Mouse (Mus musculus): ENCODE results near the gene Cep57l1. TPM values are rescaled to one million over a fixed set of nuclear protein-coding genes. Genes with fewer than 3 reads are reported as not detected.
A peak's percentile ranks its signal among the peaks of the same experiment; 100 is the strongest.

The Cep57l1 gene
- total RNA-seq (2014; rRNA removed) (9.0 and 13.7 TPM in 2 replicates), polyA plus RNA-seq (2015; fragmentation: Nextera tagmentation; extraction: Ambion mirVana) (8.1 and 8.4 TPM in 2 replicates)

DNA sequence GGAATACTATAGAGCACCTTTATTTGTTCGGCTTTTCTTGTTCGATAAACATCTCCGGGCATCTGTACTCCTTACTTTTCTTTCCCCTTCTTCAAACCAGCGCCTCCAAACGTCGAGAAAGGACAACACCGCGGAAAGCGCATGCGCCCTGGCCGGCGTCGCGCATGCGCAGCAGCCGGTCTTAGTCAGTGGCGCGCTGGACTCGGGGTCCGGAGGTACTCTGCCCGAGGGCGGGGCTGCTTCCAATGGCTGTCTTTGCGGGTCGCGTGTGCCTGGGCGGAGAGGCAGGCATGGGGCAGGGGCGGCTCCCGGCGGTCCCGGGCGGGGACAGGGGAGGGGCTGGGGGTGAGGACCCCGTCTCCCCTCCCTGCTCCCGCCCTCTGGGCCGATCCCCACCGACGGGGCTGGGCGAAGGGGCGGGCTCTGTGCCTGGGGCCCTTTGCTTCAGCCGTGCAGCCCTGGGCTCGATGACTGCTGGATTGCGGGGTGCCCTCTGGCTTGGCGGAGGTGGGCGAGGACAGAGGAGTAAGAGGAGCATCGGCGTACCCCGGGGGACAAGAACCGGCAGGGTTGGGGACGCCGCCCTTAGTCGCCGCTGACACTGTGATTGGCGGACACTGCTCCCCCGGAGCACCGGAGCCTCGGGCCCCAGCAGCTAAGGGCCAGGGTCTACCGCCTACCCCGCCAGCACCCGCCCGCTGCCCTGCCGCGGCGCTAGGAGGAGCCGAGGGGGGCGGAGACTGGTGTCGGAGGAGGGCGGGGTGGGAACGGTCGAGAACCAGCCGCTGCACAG lies at the start of gene Cep57l1, which contains the start of gene Sesn1:
Gene Cep57l1, minus strand, starts transcription at position 101 of the 793 bp plus-strand sequence.
Gene Sesn1, plus strand, starts transcription at position 165 of the 793 bp plus-strand sequence.
- peak within 1 kb of the TSS; percentile 71 for H3K4me2 ChIP-seq (ENCODE audit: low read depth, low read length, poor library complexity, severe bottlenecking)
- DNase-seq (ENCODE audit: low spot score) (peak; percentile 95), ATAC-seq (ENCODE audit: low FRiP score) (peak; percentile 95)
- H3K27ac ChIP-seq (ENCODE audit: low read depth, low read length) = peak within 1 kb of the TSS; percentile 93
- peak; percentile 47 for TF ChIP-seq CTCF (IDR thresholded peaks at IDR 0.05)
- H3K9ac ChIP-seq (replicated peaks; ENCODE audit: low read length, poor library complexity, severe bottlenecking) = peak within 1 kb of the TSS; percentile 81
- WGBS = under 1% methylated on average over 60 of the region's 69 CpGs
- H3K9me3 ChIP-seq (ENCODE audit: low read length) = no peaks in the 10 kb centered on the region
- no peaks in the 10 kb centered on the region for H3K36me3 ChIP-seq (ENCODE audit: insufficient read depth, low read length)
- H3K4me3 ChIP-seq (ENCODE audit: low read depth, low read length) = peak within 1 kb of the TSS; percentile 93
- no peaks in the 10 kb centered on the region for H3K27me3 ChIP-seq (ENCODE audit: insufficient read depth, low read length)
- H3K4me1 ChIP-seq (ENCODE audit: insufficient read depth, low read length) = peaks cover 18% of the 10 kb centered on the region

DNA sequence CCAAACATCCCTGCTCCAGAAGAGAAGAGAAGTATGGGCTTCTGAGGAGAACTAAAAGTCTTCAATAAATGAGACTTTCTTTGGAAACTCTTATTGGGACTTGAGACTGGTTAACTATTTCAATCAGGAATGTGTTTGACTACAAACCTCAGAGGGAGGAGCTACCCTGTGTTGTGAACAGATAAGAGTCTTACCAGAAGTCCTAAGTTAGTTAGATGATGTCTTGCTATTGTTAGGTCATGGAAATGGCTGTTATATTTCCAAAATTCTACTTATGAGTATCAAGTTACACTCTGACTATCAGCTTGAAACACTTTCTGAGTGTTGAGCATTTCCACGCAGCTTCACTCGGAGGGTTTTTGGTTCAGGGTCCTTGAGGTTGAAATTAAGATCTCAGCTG lies 39.0 kb upstream of the Cep57l1 start:
- H3K4me3 ChIP-seq (ENCODE audit: low read depth, low read length) = no peak overlapping the region
- no peak for ATAC-seq (ENCODE audit: low FRiP score)
- H3K4me2 ChIP-seq (ENCODE audit: low read depth, low read length, poor library complexity, severe bottlenecking) = no peak overlapping the region
- TF ChIP-seq CTCF (IDR thresholded peaks at IDR 0.05) = no peak
- no peak overlapping the region for H3K27ac ChIP-seq (ENCODE audit: low read depth, low read length)
- no peaks in the 10 kb centered on the region for H3K27me3 ChIP-seq (ENCODE audit: insufficient read depth, low read length)
- H3K9me3 ChIP-seq (ENCODE audit: low read length) = no peaks in the 10 kb centered on the region
- DNase-seq (ENCODE audit: low spot score) = no peak
- 84% methylated on average over 2 of the region's 2 CpGs for WGBS
- no peak overlapping the region for H3K9ac ChIP-seq (replicated peaks; ENCODE audit: low read length, poor library complexity, severe bottlenecking)
- H3K4me1 ChIP-seq (ENCODE audit: insufficient read depth, low read length) = no peaks in the 10 kb centered on the region
- no peaks in the 10 kb centered on the region for H3K36me3 ChIP-seq (ENCODE audit: insufficient read depth, low read length)

DNA sequence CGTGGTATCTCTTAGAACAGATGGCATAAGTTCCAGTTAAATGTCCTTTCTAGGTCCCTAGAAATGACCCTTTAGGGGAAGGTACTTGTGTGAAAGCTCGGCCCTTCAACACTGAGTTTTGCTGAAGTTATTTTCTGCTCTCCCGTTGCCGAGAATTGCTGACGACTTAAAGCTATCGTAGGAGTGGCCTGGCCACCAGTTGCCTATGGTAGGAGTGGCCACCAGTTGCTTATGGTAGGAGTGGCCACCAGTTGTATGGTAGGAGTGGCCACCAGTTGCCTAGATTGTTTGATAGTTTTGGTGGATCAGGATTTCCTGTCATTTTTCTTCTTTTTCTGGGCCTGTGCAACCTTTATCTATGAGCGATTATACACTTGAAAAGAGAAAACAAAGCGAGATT lies 38.1 kb upstream of the Cep57l1 start:
- ATAC-seq (ENCODE audit: low FRiP score) (no peak), DNase-seq (ENCODE audit: low spot score) (no peak)
- Histone ChIP-seq H3K36me3 (ENCODE audit: insufficient read depth, low read length) (no peaks in the 10 kb centered on the region), H3K27ac (ENCODE audit: low read depth, low read length) (no peak overlapping the region), H3K4me2 (ENCODE audit: low read depth, low read length, poor library complexity, severe bottlenecking) (no peak overlapping the region), H3K4me3 (ENCODE audit: low read depth, low read length) (no peak overlapping the region), H3K27me3 (ENCODE audit: insufficient read depth, low read length) (no peaks in the 10 kb centered on the region), H3K9ac (replicated peaks; ENCODE audit: low read length, poor library complexity, severe bottlenecking) (no peak overlapping the region), H3K4me1 (ENCODE audit: insufficient read depth, low read length) (no peaks in the 10 kb centered on the region), H3K9me3 (ENCODE audit: low read length) (no peaks in the 10 kb centered on the region)
- WGBS = 96% methylated on average over 8 of the region's 8 CpGs
- TF ChIP-seq CTCF (IDR thresholded peaks at IDR 0.05) = no peak

DNA sequence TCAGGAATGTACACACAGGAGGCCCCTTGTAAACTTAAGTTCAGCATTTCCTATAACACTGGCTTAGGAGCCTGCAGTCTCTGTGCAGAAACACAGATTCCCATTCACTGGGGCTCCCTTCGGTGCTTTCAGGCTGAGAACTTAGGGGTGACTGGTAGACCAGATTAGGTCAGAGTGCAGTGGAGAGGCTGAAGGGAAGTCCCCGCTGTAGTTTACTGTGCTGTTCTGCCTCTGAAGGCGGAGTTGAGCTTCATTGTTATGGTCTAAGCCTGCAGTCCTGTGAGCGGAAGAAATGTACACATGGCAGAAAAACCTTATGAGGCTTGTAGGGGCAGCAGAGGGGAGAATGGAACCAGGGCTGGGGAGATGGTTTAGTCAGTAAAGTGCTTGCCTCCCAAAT lies 29.2 kb upstream of the Cep57l1 start:
- Histone ChIP-seq H3K4me3 (ENCODE audit: low read depth, low read length) (no peak overlapping the region), H3K9ac (replicated peaks; ENCODE audit: low read length, poor library complexity, severe bottlenecking) (no peak overlapping the region), H3K36me3 (ENCODE audit: insufficient read depth, low read length) (no peaks in the 10 kb centered on the region), H3K4me1 (ENCODE audit: insufficient read depth, low read length) (no peaks in the 10 kb centered on the region), H3K4me2 (ENCODE audit: low read depth, low read length, poor library complexity, severe bottlenecking) (no peak overlapping the region), H3K27ac (ENCODE audit: low read depth, low read length) (no peak overlapping the region), H3K27me3 (ENCODE audit: insufficient read depth, low read length) (no peaks in the 10 kb centered on the region), H3K9me3 (ENCODE audit: low read length) (no peaks in the 10 kb centered on the region)
- no peak for DNase-seq (ENCODE audit: low spot score)
- ATAC-seq (ENCODE audit: low FRiP score) = no peak
- TF ChIP-seq CTCF (IDR thresholded peaks at IDR 0.05) = no peak
- WGBS = 84% methylated on average over 4 of the region's 4 CpGs

DNA sequence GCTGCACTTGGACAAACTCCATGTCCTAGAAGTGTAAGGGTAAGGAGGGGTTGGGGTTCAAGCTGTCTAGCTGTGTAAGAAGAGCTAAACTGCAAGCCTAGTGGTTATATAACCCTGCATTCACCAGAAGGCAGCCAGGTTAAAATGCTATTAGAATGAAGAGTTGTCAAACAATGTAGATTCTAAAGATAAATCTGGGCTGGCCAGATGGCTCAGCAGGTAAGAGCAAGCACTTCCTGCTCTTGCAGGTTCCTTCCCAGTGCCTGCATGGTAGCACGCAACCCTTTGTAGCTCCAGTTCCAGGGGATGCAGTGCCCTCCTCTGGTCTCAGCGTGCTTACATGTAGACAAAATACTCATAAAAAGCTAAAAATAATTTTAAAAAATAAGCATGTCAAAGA lies 24.5 kb upstream of the Cep57l1 start:
- Histone ChIP-seq H3K9me3 (ENCODE audit: low read length) (no peaks in the 10 kb centered on the region), H3K4me1 (ENCODE audit: insufficient read depth, low read length) (no peaks in the 10 kb centered on the region), H3K4me2 (ENCODE audit: low read depth, low read length, poor library complexity, severe bottlenecking) (no peak overlapping the region), H3K27ac (ENCODE audit: low read depth, low read length) (no peak overlapping the region), H3K27me3 (ENCODE audit: insufficient read depth, low read length) (no peaks in the 10 kb centered on the region), H3K9ac (replicated peaks; ENCODE audit: low read length, poor library complexity, severe bottlenecking) (no peak overlapping the region), H3K36me3 (ENCODE audit: insufficient read depth, low read length) (no peaks in the 10 kb centered on the region), H3K4me3 (ENCODE audit: low read depth, low read length) (no peak overlapping the region)
- no peak for TF ChIP-seq CTCF (IDR thresholded peaks at IDR 0.05)
- 86% methylated on average over 2 of the region's 2 CpGs for WGBS
- DNase-seq (ENCODE audit: low spot score) (no peak), ATAC-seq (ENCODE audit: low FRiP score) (no peak)

DNA sequence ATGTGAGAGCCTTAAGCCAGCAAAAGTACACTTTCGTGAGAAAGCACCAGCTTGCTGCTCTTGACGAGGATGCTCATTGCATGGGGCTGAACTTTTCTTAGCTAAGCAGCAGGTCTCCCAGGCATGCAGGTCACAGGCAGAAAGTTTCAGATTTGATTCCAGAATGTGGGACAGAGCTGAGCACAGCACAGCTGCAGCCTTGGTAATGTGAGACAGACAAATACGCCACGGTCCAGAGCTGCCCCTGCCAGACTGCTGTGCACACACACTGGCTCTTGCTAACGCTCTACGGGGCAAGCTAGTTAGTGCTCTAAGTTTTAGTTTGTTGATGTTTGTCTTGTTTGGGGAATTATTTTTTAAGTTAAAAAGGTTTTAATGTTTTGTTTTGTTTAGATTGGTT lies 22.5 kb upstream of the Cep57l1 start:
- DNase-seq (ENCODE audit: low spot score) = no peak
- Histone ChIP-seq H3K4me2 (ENCODE audit: low read depth, low read length, poor library complexity, severe bottlenecking) (no peak overlapping the region), H3K27me3 (ENCODE audit: insufficient read depth, low read length) (no peaks in the 10 kb centered on the region), H3K4me1 (ENCODE audit: insufficient read depth, low read length) (no peaks in the 10 kb centered on the region), H3K9me3 (ENCODE audit: low read length) (no peaks in the 10 kb centered on the region), H3K9ac (replicated peaks; ENCODE audit: low read length, poor library complexity, severe bottlenecking) (no peak overlapping the region), H3K36me3 (ENCODE audit: insufficient read depth, low read length) (no peaks in the 10 kb centered on the region), H3K27ac (ENCODE audit: low read depth, low read length) (no peak overlapping the region), H3K4me3 (ENCODE audit: low read depth, low read length) (no peak overlapping the region)
- no peak for ATAC-seq (ENCODE audit: low FRiP score)
- WGBS = 71% methylated on average over 6 of the region's 6 CpGs
- no peak for TF ChIP-seq CTCF (IDR thresholded peaks at IDR 0.05)

All from midbrain, postnatal 0 days (tissue).